11 mouse cellular contexts compared by ENCODE assay signal in genomic region chr17:11260663-11261062, GRCm38 (mm10).
A peak's percentile ranks its signal among the peaks of the same experiment; 100 is the strongest.
DNase-seq lines count a peak whose midpoint lies in the region; ATAC-seq lines count a peak whose summit lies in the region.
"Had no signal": no experiment of that assay in that cellular context is flagged by ENCODE, and none has a peak within 500 bp of the region (broad histone marks: within the 10 kb centered on the region; RNA-seq: fewer than 3 reads in every experiment).

No protein-coding gene starts in this region.

- H3K4me3 ChIP-seq in hindbrain, embryonic 16.5 days (ENCODE audit: low read length): no peak overlapping the region
- H3K4me3 ChIP-seq in hindbrain, embryonic 13.5 days: no peak overlapping the region
- H3K4me3 ChIP-seq: liver, embryonic 13.5 days had no signal

- H3K36me3 ChIP-seq in hindbrain, embryonic 16.5 days (ENCODE audit: control insufficient read depth, insufficient read depth, low read length): no peaks in the 10 kb centered on the region
- H3K36me3 ChIP-seq in hindbrain, embryonic 13.5 days: no peaks in the 10 kb centered on the region
- H3K36me3 ChIP-seq: liver, embryonic 13.5 days had no signal

- H3K27me3 ChIP-seq in hindbrain, embryonic 16.5 days (replicated peaks; ENCODE audit: control insufficient read depth, insufficient read depth, low read length): no peaks in the 10 kb centered on the region; the same call in 1 of the 2 replicates
- H3K27me3 ChIP-seq in hindbrain, embryonic 13.5 days: no peaks in the 10 kb centered on the region
- H3K27me3 ChIP-seq: liver, embryonic 13.5 days had no signal

- peak; percentile 73; the same call in 1 of the 2 replicates for ATAC-seq in hindbrain, embryonic 16.5 days
- ATAC-seq in hindbrain, embryonic 13.5 days (ENCODE audit: low FRiP score): no peak
- ATAC-seq in megakaryocyte progenitor cell, adult 5-6 weeks (replicated peaks; ENCODE audit: poor library complexity): no peak

- H3K4me1 ChIP-seq in hindbrain, embryonic 16.5 days (ENCODE audit: control insufficient read depth, insufficient read depth, low read depth, low read length): peaks cover 6% of the 10 kb centered on the region
- peaks cover 17% of the 10 kb centered on the region for H3K4me1 ChIP-seq in hindbrain, embryonic 13.5 days (replicated peaks)
- H3K4me1 ChIP-seq: liver, embryonic 13.5 days had no signal

- intact Hi-C loops in left cerebral cortex, postnatal 36 days (cut with DNase I): no loop called here

- no peak overlapping the region for H3K9ac ChIP-seq in hindbrain, embryonic 16.5 days (ENCODE audit: low read depth, low read length)
- no peak overlapping the region for H3K9ac ChIP-seq in hindbrain, embryonic 13.5 days
- H3K9ac ChIP-seq: liver, embryonic 13.5 days had no signal

- no peak overlapping the region for H3K27ac ChIP-seq in hindbrain, embryonic 16.5 days (ENCODE audit: low read depth, low read length)
- H3K27ac ChIP-seq in hindbrain, embryonic 13.5 days: no peak overlapping the region; the same call in 1 of the 2 replicates
- H3K27ac ChIP-seq: kidney, postnatal 0 days; liver, embryonic 13.5 days had no signal

- 48% methylated on average over 8 of the region's 8 CpGs for WGBS in hindbrain, embryonic 16.5 days
- WGBS in hindbrain, embryonic 13.5 days: 40% methylated on average over 8 of the region's 8 CpGs

- no peak overlapping the region for H3K4me2 ChIP-seq in hindbrain, embryonic 16.5 days (ENCODE audit: low read length)
- H3K4me2 ChIP-seq in hindbrain, embryonic 13.5 days: no peak overlapping the region
- H3K4me2 ChIP-seq: liver, embryonic 13.5 days had no signal

- no peaks in the 10 kb centered on the region for H3K9me3 ChIP-seq in hindbrain, embryonic 16.5 days (ENCODE audit: control insufficient read depth, low read length)
- H3K9me3 ChIP-seq in hindbrain, embryonic 13.5 days: no peaks in the 10 kb centered on the region
- H3K9me3 ChIP-seq: liver, embryonic 13.5 days had no signal

- DNase-seq in cerebellum, adult 11-12 months: peak; percentile 81
- DNase-seq in cerebellum, postnatal 10 days: peak; percentile 78 to 81
- DNase-seq in mesoderm, embryonic 11.5 days (ENCODE audit: low read depth, low spot score): peak; percentile 78
- no peak for DNase-seq in left cerebral cortex, postnatal 36 days (ENCODE audit: low spot score in 2 of 2)
- DNase-seq in right cerebral cortex, postnatal 4 days: no peak
- DNase-seq: layer of hippocampus, postnatal 36 days; liver, embryonic 13.5 days had no signal

Comparison
In these comparisons a context has a peak if more than half of its experiments do, and no peak if none do; other contexts are left out.
1. DNase-seq: peak in cerebellum, adult 11-12 months (single experiment), cerebellum, postnatal 10 days (2 of 2) and mesoderm, embryonic 11.5 days (single experiment); none in left cerebral cortex, postnatal 36 days (0 of 2) and right cerebral cortex, postnatal 4 days (single experiment).